Mouse (Mus musculus): ENCODE measurements around the gene Olfr1506. TPM values are rescaled to one million over a fixed set of nuclear protein-coding genes. Genes with fewer than 3 reads are reported as not detected.
"Not testable (repeated sequence)": the region's sequence is repeated elsewhere in the genome, so short reads cannot be mapped to it uniquely, and the experiment has no call there.

Olfr1506 gene
- not detected in 2 replicates for polyA plus RNA-seq (2012; rRNA removed)

GRCm38 (mm10) chr2:90224393-90224792 is at the start of gene Olfr1506:
Gene Olfr1506, minus strand, starts transcription at chr2:90224493.
- DNase-seq (ENCODE audit: low read depth) = not testable (repeated sequence)

- DNase-seq (ENCODE audit: low read depth) = no peak
These were observed 46.6 kb upstream of the Olfr1506 start, which contains the start of gene Olfr1271 for GRCm38 (mm10) chr2:90270932-90271331. Gene Olfr1271, minus strand, starts transcription at chr2:90271032.

GRCm38 (mm10) chr2:90257492-90257891 is 33.2 kb upstream of the Olfr1506 start, which contains the start of gene Olfr142:
Gene Olfr142, minus strand, starts transcription at chr2:90257592.
- DNase-seq (ENCODE audit: low read depth) = no peak

- DNase-seq (ENCODE audit: low read depth) = not testable (repeated sequence)
These were observed 24.7 kb downstream of the Olfr1506 start for GRCm38 (mm10) chr2:90199606-90200005.

GRCm38 (mm10) chr2:90195285-90195684 is 29.0 kb downstream of the Olfr1506 start:
- not testable (repeated sequence) for DNase-seq (ENCODE audit: low read depth)

- DNase-seq (ENCODE audit: low read depth) = not testable (repeated sequence)
These were observed 29.5 kb downstream of the Olfr1506 start for GRCm38 (mm10) chr2:90194750-90195149.

GRCm38 (mm10) chr2:90187082-90187481 is 37.2 kb downstream of the Olfr1506 start:
- not testable (repeated sequence) for DNase-seq (ENCODE audit: low read depth)

DNA sequence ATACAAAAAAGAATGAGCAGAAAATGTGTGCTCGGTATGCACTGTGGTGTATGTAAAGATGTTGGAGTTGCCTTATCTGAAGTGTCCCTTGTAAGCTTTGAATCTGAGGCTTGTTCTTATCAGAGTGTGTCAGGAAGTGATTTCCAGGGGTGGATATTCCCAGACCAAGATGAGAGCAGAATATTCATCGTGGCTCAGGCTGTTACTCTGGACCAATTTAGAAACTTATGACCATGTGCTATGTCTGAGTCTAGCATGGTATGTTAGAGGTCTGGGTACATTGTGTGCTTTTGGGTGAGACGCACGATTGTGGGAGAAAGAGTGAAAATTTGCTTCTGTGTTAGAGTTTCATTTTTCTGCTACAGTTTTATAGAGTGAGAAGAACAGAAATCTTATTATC is 38.2 kb downstream of the Olfr1506 start:
- DNase-seq (ENCODE audit: low read depth) = not testable (repeated sequence)

Other genes starting within 250 kb of the Olfr1506 start
- gene Olfr1261, start 233.3 kb downstream of the Olfr1506 start, polyA plus RNA-seq (2012; rRNA removed) = not detected in 2 replicates
- not detected in 2 replicates for gene Olfr1262, start 224.3 kb downstream of the Olfr1506 start, polyA plus RNA-seq (2012; rRNA removed)
- not detected in 2 replicates for gene Olfr1263, start 212.4 kb downstream of the Olfr1506 start, polyA plus RNA-seq (2012; rRNA removed)
- gene Olfr1264, start 198.9 kb downstream of the Olfr1506 start, polyA plus RNA-seq (2012; rRNA removed) = not detected in 2 replicates
- not detected in 2 replicates for gene Olfr1265, start 189.2 kb downstream of the Olfr1506 start, polyA plus RNA-seq (2012; rRNA removed)
- gene Olfr140, start 160.9 kb downstream of the Olfr1506 start, polyA plus RNA-seq (2012; rRNA removed) = not detected in 2 replicates
- gene Olfr1269, start 103.1 kb downstream of the Olfr1506 start, polyA plus RNA-seq (2012; rRNA removed) = not detected in 2 replicates
- not detected in 2 replicates for gene Olfr32, start 82.2 kb downstream of the Olfr1506 start, polyA plus RNA-seq (2012; rRNA removed)
- not detected in 2 replicates for gene Olfr1270, start 71.4 kb downstream of the Olfr1506 start, polyA plus RNA-seq (2012; rRNA removed)
- not detected in 2 replicates for gene Olfr142, start 33.1 kb upstream of the Olfr1506 start, polyA plus RNA-seq (2012; rRNA removed)
- not detected in 2 replicates for gene Olfr1271, start 46.5 kb upstream of the Olfr1506 start, polyA plus RNA-seq (2012; rRNA removed)
- gene Olfr1272, start 68.3 kb upstream of the Olfr1506 start, polyA plus RNA-seq (2012; rRNA removed) = not detected in 2 replicates
- gene Gm13769, start 97.7 kb upstream of the Olfr1506 start, polyA plus RNA-seq (2012; rRNA removed) = not detected in 2 replicates
- not detected in 2 replicates for gene Olfr1274-ps, start 174.2 kb upstream of the Olfr1506 start, polyA plus RNA-seq (2012; rRNA removed)

Measured in gonadal fat pad, adult 2 months (tissue).